Mouse (Mus musculus) hematopoietic multipotent progenitor cell, adult 10-12 weeks (in vitro differentiated cells): ENCODE measurements around the gene Otos. TPM values are rescaled to one million over a fixed set of nuclear protein-coding genes. Genes with fewer than 3 reads are reported as not detected.

Source experiments
- polyA plus RNA-seq: library from polyadenylated mRNA; stranded (reverse); fragments of >175 nt; gene quantifications from 2 replicates; pipeline ENCODE4 v1.2.3, GENCODE M21; 2012; ENCODE audit warnings: low replicate concordance

Otos gene
- polyA plus RNA-seq: 0.24 and 0.25 TPM in 2 replicates

DNA sequence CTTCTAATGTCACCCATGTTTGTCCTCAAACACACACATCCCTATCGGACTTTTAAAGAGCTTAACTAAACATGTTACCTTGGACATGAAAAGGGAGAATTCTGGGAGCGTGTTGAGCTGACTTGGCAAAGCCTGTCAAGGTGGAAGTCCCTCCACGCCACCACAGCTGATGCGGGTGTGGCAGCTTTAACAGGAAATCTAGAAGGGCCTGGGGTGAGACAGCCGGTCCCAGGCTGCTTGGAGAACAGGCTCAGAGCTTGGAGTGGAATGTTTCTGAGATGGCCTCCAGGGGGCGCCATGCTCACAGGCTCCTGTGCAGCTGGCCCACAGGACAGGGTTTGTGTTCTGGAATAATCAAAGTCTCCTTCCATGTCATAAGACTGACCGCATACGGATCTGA, at the start of gene Otos:
Gene Otos, minus strand, starts transcription at position 169 of the 400 bp plus-strand sequence.

DNA sequence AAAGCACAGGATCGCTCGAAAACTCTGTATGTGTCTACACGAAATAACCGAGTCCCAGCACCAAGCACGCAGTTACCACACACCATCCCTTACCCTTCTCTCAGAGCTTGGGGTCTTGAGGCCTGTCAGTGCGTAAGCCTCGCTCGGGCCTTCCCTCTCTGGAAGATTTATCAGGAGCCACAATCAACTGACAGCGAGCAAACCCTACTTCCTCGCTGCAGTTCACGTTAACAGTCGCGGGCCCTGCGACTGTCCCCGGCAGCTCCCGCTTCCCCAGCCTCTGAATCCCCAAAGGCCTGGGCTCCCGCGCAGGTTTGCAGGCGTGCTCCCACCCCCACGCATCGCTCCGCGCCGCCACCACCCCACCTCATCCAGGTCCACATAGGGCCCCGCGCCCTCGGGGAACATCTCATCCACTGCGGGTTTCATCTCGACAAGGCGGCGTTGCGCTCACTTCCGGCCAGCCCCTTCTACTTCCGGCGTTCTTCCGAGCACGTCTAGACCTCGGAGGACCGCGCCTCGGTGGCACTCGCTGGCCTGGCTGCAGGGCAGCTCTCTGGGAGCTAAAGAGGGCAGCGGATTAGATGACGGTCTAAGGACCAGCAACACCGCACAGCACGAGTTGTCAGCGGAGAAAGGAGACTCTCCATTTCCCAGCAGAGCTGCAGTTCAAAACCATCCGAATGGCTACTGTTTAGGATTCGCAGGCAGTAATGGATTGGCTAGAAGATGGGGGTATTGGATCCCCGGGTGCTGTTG, 6.9 kb downstream of the Otos start, which contains the start of gene Cops9:
Gene Cops9, minus strand, starts transcription at position 472 of the 759 bp plus-strand sequence.

DNA sequence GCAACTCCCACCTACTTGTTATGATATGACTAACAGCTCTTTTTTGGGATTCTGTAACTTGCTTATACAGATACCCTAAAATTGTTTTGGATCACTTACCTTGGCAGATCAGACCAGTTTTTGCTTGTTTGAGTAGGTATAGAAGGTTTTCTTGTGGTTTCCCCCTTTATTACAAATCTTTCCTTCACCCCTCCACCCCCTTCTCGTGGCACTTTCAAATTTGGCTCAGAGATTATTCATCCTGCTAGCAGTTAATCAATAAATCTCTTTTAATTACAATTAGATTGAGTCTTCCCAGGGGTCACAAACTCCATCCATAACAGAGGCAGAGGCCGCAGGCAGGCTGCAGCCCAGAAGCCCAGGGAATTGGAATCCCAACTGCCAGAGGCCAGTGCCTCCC, 31.2 kb downstream of the Otos start, which contains the start of gene Olfr12:
Gene Olfr12, plus strand, starts transcription at position 301 of the 400 bp plus-strand sequence.

DNA sequence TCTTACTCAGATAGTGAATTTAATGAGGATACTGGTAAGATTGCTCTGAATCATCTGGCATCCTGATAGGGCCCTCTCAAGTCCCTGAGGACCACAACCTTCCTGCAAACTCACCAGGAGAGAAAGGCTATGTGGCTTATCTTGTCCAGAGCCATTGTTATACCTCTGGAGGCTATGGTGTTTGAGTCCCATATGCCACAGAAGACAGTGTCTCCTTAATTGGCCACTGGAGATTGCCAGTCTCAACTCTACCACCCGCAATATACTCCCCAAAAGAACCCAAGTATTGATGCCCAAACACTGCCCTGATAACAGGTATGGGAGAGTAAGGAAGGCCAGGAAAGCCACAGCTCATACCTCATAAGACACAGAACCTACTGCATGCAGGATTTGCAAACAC, 43.2 kb downstream of the Otos start, which contains the start of gene Olfr1410:
Gene Olfr1410, plus strand, starts transcription at position 301 of the 400 bp plus-strand sequence.

Other genes starting within 250 kb of the Otos start
- gene Ndufa10, start 175.0 kb downstream of the Otos start, polyA plus RNA-seq: 12.2 and 23.3 TPM in 2 replicates
- gene Olfr1416, start 163.7 kb downstream of the Otos start, polyA plus RNA-seq: not detected in 2 replicates
- not detected in 2 replicates for gene Olfr1415, start 152.7 kb downstream of the Otos start, polyA plus RNA-seq
- not detected in 2 replicates for gene Olfr1414, start 130.2 kb downstream of the Otos start, polyA plus RNA-seq
- gene Olfr1413, start 77.5 kb downstream of the Otos start, polyA plus RNA-seq: not detected in 2 replicates
- gene Olfr1412, start 63.1 kb downstream of the Otos start, polyA plus RNA-seq: 0.03 TPM in 1 of 2 replicates, not detected in the other
- gene Olfr1411, start 54.4 kb downstream of the Otos start, polyA plus RNA-seq: not detected in 2 replicates
- gene Olfr1410, start 43.1 kb downstream of the Otos start, polyA plus RNA-seq: not detected in 2 replicates
- gene Olfr12, start 31.1 kb downstream of the Otos start, polyA plus RNA-seq: not detected in 2 replicates
- 27.8 and 86.4 TPM in 2 replicates for gene Cops9, start 6.9 kb downstream of the Otos start, polyA plus RNA-seq
- 11.9 and 27.8 TPM in 2 replicates for gene Gpc1, start 182.8 kb upstream of the Otos start, polyA plus RNA-seq